Mouse (Mus musculus) heart, adult 2 months (tissue): Measurements from ENCODE around the gene Agpat2.

Experiments used
- CTCF ChIP-seq: fragments of 200-600 bp; IDR thresholded peaks from 2 replicates; pipeline ENCODE4 v1.8.1; 2022; ENCODE audit warnings: antibody characterized with exemption, mild to moderate bottlenecking, moderate library complexity
- POLR2A ChIP-seq: fragments of 200-500 bp; IDR thresholded peaks from 2 replicates; pipeline ENCODE4 v1.6.1; 2011; ENCODE audit warnings: mild to moderate bottlenecking, low read depth, low read length, control low read depth; ENCODE audit not compliant: insufficient read depth

- no peak for TF ChIP-seq CTCF
- no peak for TF ChIP-seq POLR2A
Measured at GRCm38 (mm10) chr2:26606579-26606978, 2.4 kb upstream of the Agpat2 start.
